Mouse (Mus musculus) olfactory bulb, adult 2 months (tissue): ENCODE measurements at regions not wholly inside any gene's neighbourhood (a gene's known extent, or its start where the extent isn't known, plus 50 kb on each side); places are given as distances from the start of the nearest gene placed in this dataset.

Experiments
- CTCF ChIP-seq: fragments of 200-500 bp; IDR thresholded peaks from 2 replicates; pipeline ENCODE4 v1.5.1; 2012; ENCODE audit warnings: low read depth, mild to moderate bottlenecking, low read length, moderate library complexity; ENCODE audit not compliant: insufficient read depth
- POLR2A ChIP-seq: fragments of 200-500 bp; IDR thresholded peaks from 2 replicates; pipeline ENCODE4 v1.6.1; 2012; ENCODE audit warnings: mild to moderate bottlenecking, low read depth, low read length, moderate library complexity; ENCODE audit not compliant: insufficient read depth

GRCm38 (mm10) chr9:61491131-61491712, 119.1 kb downstream of the Tle3 start:
- TF ChIP-seq POLR2A, result no peak
- no peak for TF ChIP-seq CTCF
